Mouse (Mus musculus) MEL (cell line): ENCODE data around the gene Eng. TPM values are rescaled to one million over a fixed set of nuclear protein-coding genes. Genes with fewer than 3 reads are reported as not detected.

ENCODE experiments used
- DNase-seq: peaks from one replicate; pipeline ENCODE4 v3.0.0; 2011; ENCODE audit warnings: low read depth, low spot score
- H3K27ac ChIP-seq: 2 replicates; pipeline ENCODE4 v1.5.1; 2012; ENCODE audit warnings: low read depth, mild to moderate bottlenecking, control low read depth, low read length, moderate library complexity; ENCODE audit not compliant: control insufficient read depth
- H3K27me3 ChIP-seq, 2 experiments: fragments of 150-350 bp in 1 of 2; sonication (generic) in 1 of 2; 2 replicates each; pipeline ENCODE4 v1.6.1; 2012; ENCODE audit warnings: low read length in 2 of 2, mild to moderate bottlenecking in 2 of 2, improper control_type of control experiment in 1 of 2, moderate library complexity in 1 of 2; ENCODE audit not compliant: insufficient read depth in 2 of 2, control insufficient read depth in 1 of 2
- H3K36me3 ChIP-seq, 2 experiments: 2 replicates each; pipeline ENCODE4 v1.6.1; 2012 to 2014; ENCODE audit warnings: low read length in 2 of 2, improper control_type of control experiment in 1 of 2, inconsistent platforms in 1 of 2, mild to moderate bottlenecking in 1 of 2; ENCODE audit not compliant: insufficient read depth in 2 of 2, control insufficient read depth in 1 of 2
- H3K4me1 ChIP-seq, 2 experiments: fragments of 150-350 bp in 1 of 2; sonication (generic) in 1 of 2; 2 replicates each; pipeline ENCODE4 v1.6.1; 2012; ENCODE audit warnings: low read length in 2 of 2, improper control_type of control experiment in 1 of 2, mild to moderate bottlenecking in 1 of 2; ENCODE audit not compliant: insufficient read depth in 2 of 2, control insufficient read depth in 1 of 2
- H3K4me3 ChIP-seq, 2 experiments: fragments of 150-350 bp in 1 of 2; sonication (generic) in 1 of 2; 2 replicates each; pipeline ENCODE4 v1.5.1; 2012; ENCODE audit warnings: low read depth in 2 of 2, low read length in 2 of 2, mild to moderate bottlenecking in 2 of 2, moderate library complexity in 2 of 2, control low read depth in 1 of 2, improper control_type of control experiment in 1 of 2; ENCODE audit not compliant: control insufficient read depth in 1 of 2, insufficient read depth in 1 of 2
- H3K79me2 ChIP-seq: 2 replicates; pipeline ENCODE4 v1.6.1; 2012; ENCODE audit warnings: mild to moderate bottlenecking, low read length, moderate library complexity; ENCODE audit not compliant: control insufficient read depth, poor library complexity, insufficient read depth
- H3K9ac ChIP-seq: 2 replicates; pipeline ENCODE4 v1.6.1; 2012; ENCODE audit warnings: low read depth, mild to moderate bottlenecking, control low read depth, low read length, moderate library complexity; ENCODE audit not compliant: control insufficient read depth, poor library complexity, severe bottlenecking
- H3K9me3 ChIP-seq: fragments of 150-350 bp; sonication (generic); replicated peaks from 2 replicates; pipeline ENCODE4 v1.6.1; 2012; ENCODE audit warnings: mild to moderate bottlenecking, low read length, improper control_type of control experiment, moderate library complexity; ENCODE audit not compliant: insufficient read depth
- BHLHE40 ChIP-seq: IDR thresholded peaks from 2 replicates; pipeline ENCODE4 v1.6.1; 2012; ENCODE audit warnings: low read depth, mild to moderate bottlenecking, inconsistent platforms, low read length, improper control_type of control experiment, borderline replicate concordance
- CTCF ChIP-seq, 3 experiments: IDR thresholded peaks in 2 of 3; conservative IDR thresholded peaks in 1 of 3; 2 replicates each; pipeline ENCODE4 v1.5.1; 2011 to 2012; ENCODE audit warnings: low read length in 3 of 3, low read depth in 2 of 3, mild to moderate bottlenecking in 2 of 3, improper control_type of control experiment in 1 of 3, inconsistent platforms in 1 of 3, mixed read lengths in 1 of 3, moderate library complexity in 1 of 3; ENCODE audit not compliant: control insufficient read depth in 1 of 3, insufficient read depth in 1 of 3, poor library complexity in 1 of 3, severe bottlenecking in 1 of 3
- E2F4 ChIP-seq: IDR thresholded peaks from 2 replicates; pipeline ENCODE4 v1.6.1; 2011; ENCODE audit warnings: low read depth, low read length, improper control_type of control experiment, borderline replicate concordance
- EP300 ChIP-seq, 2 experiments: IDR thresholded peaks; 2 replicates each; pipeline ENCODE4 v1.6.1; 2011; ENCODE audit warnings: improper control_type of control experiment in 2 of 2, low read length in 2 of 2, low read depth in 1 of 2, mild to moderate bottlenecking in 1 of 2
- GABPA ChIP-seq: IDR thresholded peaks from 2 replicates; pipeline ENCODE4 v1.6.1; 2012; ENCODE audit warnings: low read depth, mild to moderate bottlenecking, inconsistent platforms, low read length, improper control_type of control experiment, moderate library complexity
- GATA1 ChIP-seq: IDR thresholded peaks from 2 replicates; pipeline ENCODE4 v1.6.1; 2011; ENCODE audit warnings: low read depth, low read length, improper control_type of control experiment
- KAT2A ChIP-seq: conservative IDR thresholded peaks from 2 replicates; pipeline ENCODE4 v1.6.1; 2012; ENCODE audit warnings: low read depth, low read length, improper control_type of control experiment, inconsistent platforms
- MAFK ChIP-seq: IDR thresholded peaks from 2 replicates; pipeline ENCODE4 v1.6.1; 2011; ENCODE audit warnings: low read depth, mild to moderate bottlenecking, low read length, improper control_type of control experiment, borderline replicate concordance
- NELFE ChIP-seq: IDR thresholded peaks from 2 replicates; pipeline ENCODE4 v1.6.1; 2011; ENCODE audit warnings: low read depth, low read length, improper control_type of control experiment
- NRF1 ChIP-seq: IDR thresholded peaks from 2 replicates; pipeline ENCODE4 v1.6.1; 2014; ENCODE audit warnings: low read depth, mild to moderate bottlenecking, inconsistent platforms, low read length, improper control_type of control experiment, moderate library complexity; ENCODE audit not compliant: poor library complexity, insufficient read depth, severe bottlenecking
- POLR2AphosphoS2 ChIP-seq: IDR thresholded peaks from 2 replicates; pipeline ENCODE4 v1.6.1; 2011; ENCODE audit warnings: low read length, improper control_type of control experiment
- TAL1 ChIP-seq: IDR thresholded peaks from 2 replicates; pipeline ENCODE4 v1.6.1; 2012; ENCODE audit warnings: mild to moderate bottlenecking, inconsistent platforms, low read length, moderate library complexity, mixed read lengths
- USF1 ChIP-seq: IDR thresholded peaks from 2 replicates; pipeline ENCODE4 v1.6.1; 2014; ENCODE audit warnings: low read depth, mild to moderate bottlenecking, inconsistent platforms, low read length, improper control_type of control experiment, moderate library complexity
- ZKSCAN1 ChIP-seq: IDR thresholded peaks from 2 replicates; pipeline ENCODE4 v1.6.1; 2012; ENCODE audit warnings: low read depth, mild to moderate bottlenecking, inconsistent platforms, low read length, improper control_type of control experiment, moderate library complexity
- polyA plus RNA-seq, 2 experiments: library from polyadenylated mRNA; stranded (reverse) in 1 of 2; unstranded in 1 of 2; fragments of >175 nt in 1 of 2; fragments of >200 nt in 1 of 2; gene quantifications; 2 replicates each; pipeline versions ENCODE4 v1.2.1 to v1.2.4; 2012; ENCODE audit warnings: low replicate concordance in 2 of 2, low read depth in 1 of 2; ENCODE audit not compliant: insufficient read length in 2 of 2, insufficient read depth in 1 of 2, missing spikeins in 1 of 2
- total RNA-seq: library from RNA; depleted of rRNA; stranded (reverse); fragments of 300-350 nt; gene quantifications from 2 replicates; pipeline ENCODE4 v1.2.3, GENCODE M21; 2012; rRNA removed

Gene Eng
- total and polyA plus RNA-seq, 3 experiments, result 0.73 to 1.0 TPM; not detected in 1

GRCm38 (mm10) chr2:32730854-32731253 is 84.5 kb downstream of the Eng start:
- no peak overlapping the region for H3K27ac ChIP-seq
- no peak overlapping the region for H3K4me3 ChIP-seq
- no peaks in the 10 kb centered on the region for H3K36me3 ChIP-seq
- H3K4me1 ChIP-seq, result peaks cover 0 to 3% of the 10 kb centered on the region in 2 experiments; a peak in 1 of 4 replicates
- DNase-seq, result no peak
- H3K27me3 ChIP-seq, result no peaks in the 10 kb centered on the region; a peak in 1 of 4 replicates
- no peaks in the 10 kb centered on the region for H3K79me2 ChIP-seq
- no peaks in the 10 kb centered on the region for H3K9me3 ChIP-seq
- no peak overlapping the region for H3K9ac ChIP-seq
- TF ChIP-seq KAT2A, result no peak
- TF ChIP-seq MAFK, result no peak
- no peak for TF ChIP-seq GATA1
- no peak for TF ChIP-seq POLR2AphosphoS2
- TF ChIP-seq BHLHE40, result no peak
- no peak for TF ChIP-seq TAL1
- no peak for TF ChIP-seq NELFE
- no peak for TF ChIP-seq USF1
- TF ChIP-seq ZKSCAN1, result no peak

GRCm38 (mm10) chr2:32731911-32732310 is 85.5 kb downstream of the Eng start:
- Histone ChIP-seq H3K27ac (no peak overlapping the region), H3K79me2 (no peaks in the 10 kb centered on the region), H3K36me3 (no peaks in the 10 kb centered on the region), H3K4me3 (no peak overlapping the region), H3K9me3 (no peaks in the 10 kb centered on the region), H3K9ac (no peak overlapping the region), H3K27me3 (no peaks in the 10 kb centered on the region; a peak in 1 of 4 replicates), H3K4me1 (peaks cover 0 to 3% of the 10 kb centered on the region in 2 experiments; a peak in 1 of 4 replicates)
- TF ChIP-seq TAL1 (no peak), E2F4 (no peak), NRF1 (no peak), POLR2AphosphoS2 (no peak), GABPA (no peak), EP300 (IDR thresholded peaks at IDR 0.05; ENCODE audit: low read depth in 1 of 2, low read length in 2 of 2) (no peak), CTCF (IDR thresholded peaks at IDR 0.05 in 2 of 3, conservative IDR thresholded peaks at IDR 0.05 in 1 of 3; ENCODE audit: control insufficient read depth in 1 of 3, insufficient read depth in 1 of 3, low read depth in 2 of 3, low read length in 3 of 3, poor library complexity in 1 of 3, severe bottlenecking in 1 of 3) (no peak), BHLHE40 (no peak)
- DNase-seq, result no peak

Other genes starting within 250 kb of the Eng start
- 4.4 and 4.9 TPM in 2 replicates for gene Naif1, start 196.1 kb upstream of the Eng start, total RNA-seq
- gene Naif1, start 196.1 kb upstream of the Eng start, polyA plus RNA-seq, result 1 to 10 TPM in 1 of 2 experiments, not detected in 1; 8.5 TPM
- gene Slc25a25, start 195.2 kb upstream of the Eng start, total RNA-seq, result 28.1 and 32.5 TPM in 2 replicates
- 10 to 100 TPM in 1 of 2 experiments, not detected in 1; 22.3 TPM for gene Slc25a25, start 195.2 kb upstream of the Eng start, polyA plus RNA-seq
- gene Fam102a, start 111.3 kb upstream of the Eng start, total RNA-seq, result 1.5 and 2.4 TPM in 2 replicates
- 1 to 10 TPM in 1 of 2 experiments, not detected in 1; 1.8 TPM for gene Fam102a, start 111.3 kb upstream of the Eng start, polyA plus RNA-seq
- gene Dpm2, start 75.7 kb upstream of the Eng start, total RNA-seq, result 39.5 and 45.8 TPM in 2 replicates
- 100 to 1,000 TPM in 1 of 2 experiments, not detected in 1; 109 TPM for gene Dpm2, start 75.7 kb upstream of the Eng start, polyA plus RNA-seq
- 0.56 and 0.58 TPM in 2 replicates for gene Pip5kl1, start 71.8 kb upstream of the Eng start, total RNA-seq
- gene Pip5kl1, start 71.8 kb upstream of the Eng start, polyA plus RNA-seq, result under 1 TPM in 1 of 2 experiments, not detected in 1; 0.22 TPM
- gene 9430097D07Rik, start 70.9 kb upstream of the Eng start, total RNA-seq, result 0.12 and 0.13 TPM in 2 replicates
- under 1 TPM in 1 of 2 experiments, not detected in 1; 0.11 TPM for gene 9430097D07Rik, start 70.9 kb upstream of the Eng start, polyA plus RNA-seq
- gene St6galnac4, start 59.5 kb upstream of the Eng start, total RNA-seq, result 44.3 and 58.3 TPM in 2 replicates
- 100 to 1,000 TPM in 1 of 2 experiments, not detected in 1; 109 TPM for gene St6galnac4, start 59.5 kb upstream of the Eng start, polyA plus RNA-seq
- gene St6galnac6, start 46.9 kb upstream of the Eng start, total RNA-seq, result 9.0 and 12.5 TPM in 2 replicates
- gene St6galnac6, start 46.9 kb upstream of the Eng start, polyA plus RNA-seq, result 10 to 100 TPM in 1 of 2 experiments, not detected in 1; 26.5 TPM
- 0.12 TPM in 1 of 2 replicates, not detected in the other for gene Ak1, start 24.8 kb upstream of the Eng start, total RNA-seq
- under 1 TPM in 1 of 2 experiments, not detected in 1; 0.13 TPM for gene Ak1, start 24.8 kb upstream of the Eng start, polyA plus RNA-seq
- 32.5 and 40.0 TPM in 2 replicates for gene Fpgs, start 57.5 kb downstream of the Eng start, total RNA-seq
- 10 to 100 TPM in 1 of 2 experiments, not detected in 1; 73.9 TPM for gene Fpgs, start 57.5 kb downstream of the Eng start, polyA plus RNA-seq
- gene Cdk9, start 66.5 kb downstream of the Eng start, total RNA-seq, result 30.9 and 37.7 TPM in 2 replicates
- 100 to 1,000 TPM in 1 of 2 experiments, not detected in 1; 125 TPM for gene Cdk9, start 66.5 kb downstream of the Eng start, polyA plus RNA-seq
- 0.19 and 0.26 TPM in 2 replicates for gene Sh2d3c, start 74.5 kb downstream of the Eng start, total RNA-seq
- under 1 TPM in 1 of 2 experiments, not detected in 1; 0.43 TPM for gene Sh2d3c, start 74.5 kb downstream of the Eng start, polyA plus RNA-seq
- gene 6330409D20Rik, start 94.4 kb downstream of the Eng start, total RNA-seq, result not detected in 2 replicates
- gene 6330409D20Rik, start 94.4 kb downstream of the Eng start, polyA plus RNA-seq, result not detected
- 46.6 and 54.7 TPM in 2 replicates for gene Tor2a, start 110.6 kb downstream of the Eng start, total RNA-seq
- gene Tor2a, start 110.6 kb downstream of the Eng start, polyA plus RNA-seq, result 10 to 100 TPM in 1 of 2 experiments, not detected in 1; 62.2 TPM
- gene Ttc16, start 129.0 kb downstream of the Eng start, total RNA-seq, result 0.26 and 0.69 TPM in 2 replicates
- gene Ttc16, start 129.0 kb downstream of the Eng start, polyA plus RNA-seq, result under 1 TPM in 1 of 2 experiments, not detected in 1; 0.35 TPM
- 18.0 and 27.9 TPM in 2 replicates for gene Ptrh1, start 129.2 kb downstream of the Eng start, total RNA-seq
- 10 to 100 TPM in 1 of 2 experiments, not detected in 1; 12.3 TPM for gene Ptrh1, start 129.2 kb downstream of the Eng start, polyA plus RNA-seq
- 0.12 and 0.13 TPM in 2 replicates for gene Cfap157, start 137.8 kb downstream of the Eng start, total RNA-seq
- gene Cfap157, start 137.8 kb downstream of the Eng start, polyA plus RNA-seq, result 1 to 10 TPM in 1 of 2 experiments, not detected in 1; 2.3 TPM
- gene Stxbp1, start 200.7 kb downstream of the Eng start, total RNA-seq, result 7.1 and 8.2 TPM in 2 replicates
- gene Stxbp1, start 200.7 kb downstream of the Eng start, polyA plus RNA-seq, result 10 to 100 TPM in 1 of 2 experiments, not detected in 1; 33.2 TPM
- gene Fam129b, start 229.5 kb downstream of the Eng start, total RNA-seq, result 11.5 and 17.5 TPM in 2 replicates
- gene Fam129b, start 229.5 kb downstream of the Eng start, polyA plus RNA-seq, result 10 to 100 TPM in 1 of 2 experiments, not detected in 1; 20.0 TPM